Mouse (Mus musculus): ENCODE data around the gene Clcn6. TPM values are rescaled to one million over a fixed set of nuclear protein-coding genes. Genes with fewer than 3 reads are reported as not detected.

The Clcn6 gene
- polyA plus RNA-seq (2014; fragmentation: Nextera tagmentation; extraction: Ambion mirVana) = 4.0 and 6.0 TPM in 2 replicates

DNA sequence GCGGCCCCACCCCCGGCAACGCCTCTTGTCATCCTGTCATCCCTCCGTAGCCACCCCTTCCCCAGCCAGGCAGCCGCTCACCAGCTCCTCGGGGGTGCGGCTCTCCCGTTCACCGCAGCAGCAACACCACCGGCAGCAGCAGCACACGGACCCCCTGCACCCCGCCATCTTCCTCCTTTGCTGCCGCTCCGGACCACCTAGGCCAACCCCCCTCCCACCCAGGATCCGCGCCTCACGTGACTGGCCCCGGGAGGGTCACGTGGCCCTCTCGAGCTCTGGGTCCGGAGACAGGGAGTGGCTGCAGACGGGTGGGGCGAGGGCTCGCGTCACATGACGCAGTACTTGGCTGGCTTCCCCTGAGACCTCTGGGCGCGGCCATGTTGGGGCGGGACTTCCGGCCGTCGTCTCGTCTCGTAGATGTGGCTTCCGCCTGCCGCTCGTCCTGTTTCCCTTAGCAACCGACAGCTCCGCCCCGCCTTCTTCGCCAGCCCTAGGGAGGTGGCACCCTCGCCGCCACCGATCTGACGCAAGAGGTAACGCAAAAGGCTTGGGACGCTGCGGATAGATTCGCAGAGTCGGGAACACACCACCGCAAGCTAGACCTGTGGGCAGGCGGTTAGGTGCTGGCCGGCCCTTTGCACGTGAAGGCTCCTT is at the start of gene Clcn6, which contains the start of gene Mthfr:
TSS of gene Clcn6 (minus strand) at position 222 of the 654 bp plus-strand sequence.
TSS of gene Mthfr (plus strand) at position 478 of the 654 bp plus-strand sequence.
- Histone ChIP-seq H3K4me1 (ENCODE audit: control insufficient read depth, insufficient read depth, low read length) (peaks cover 31% of the 10 kb centered on the region), H3K27ac (ENCODE audit: low read depth, low read length) (peak within 1 kb of the TSS; percentile 85; the same call in 1 of the 2 replicates), H3K4me2 (replicated peaks; ENCODE audit: low read depth, low read length) (peak within 1 kb of the TSS; percentile 90), H3K9me3 (ENCODE audit: control insufficient read depth, low read length) (no peaks in the 10 kb centered on the region), H3K27me3 (ENCODE audit: control insufficient read depth, insufficient read depth, low read length) (no peaks in the 10 kb centered on the region), H3K9ac (ENCODE audit: low read depth, low read length) (peak within 1 kb of the TSS; percentile 72), H3K4me3 (ENCODE audit: low read length) (peak within 1 kb of the TSS; percentile 86), H3K36me3 (ENCODE audit: control insufficient read depth, insufficient read depth, low read length) (peaks cover 17% of the 10 kb centered on the region)
- WGBS = under 1% methylated on average over 51 of the region's 54 CpGs
- peak; percentile 96 for ATAC-seq (ENCODE audit: low FRiP score, low TSS enrichment)

DNA sequence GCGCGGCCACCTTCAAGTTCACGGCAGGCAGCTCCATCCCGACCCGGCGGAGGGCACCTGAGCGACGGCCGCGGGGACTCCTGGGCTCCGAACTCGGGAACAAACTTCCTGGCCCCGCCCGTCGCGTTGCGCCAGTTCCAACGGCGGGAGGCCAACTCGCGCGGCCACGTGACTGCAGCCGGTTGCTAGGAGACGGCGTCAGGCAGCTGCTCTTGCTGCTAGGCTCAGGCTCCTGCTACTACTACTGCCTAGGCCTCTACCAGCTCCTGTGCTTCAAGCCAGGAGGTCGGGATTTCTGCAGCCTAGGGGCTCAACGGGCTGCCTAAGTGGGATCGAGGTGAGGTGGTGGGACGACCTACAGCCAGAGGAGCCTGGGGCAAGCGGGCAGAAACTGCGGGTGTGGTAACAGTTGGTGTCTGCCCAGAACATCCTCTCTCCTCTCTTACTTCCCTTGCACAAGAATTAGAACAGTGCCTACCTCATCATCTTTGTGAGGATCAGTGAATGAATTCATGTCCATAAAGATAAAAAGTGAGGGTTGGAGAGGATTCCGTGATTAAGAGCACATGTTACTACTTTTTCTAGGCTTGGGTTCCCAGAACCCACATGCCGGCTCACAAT is 49.4 kb upstream of the Clcn6 start, which contains the start of gene Agtrap:
TSS of gene Agtrap (minus strand) at position 125 of the 621 bp plus-strand sequence.
- Histone ChIP-seq H3K27me3 (ENCODE audit: control insufficient read depth, insufficient read depth, low read length) (no peaks in the 10 kb centered on the region), H3K9me3 (ENCODE audit: control insufficient read depth, low read length) (no peaks in the 10 kb centered on the region), H3K4me3 (ENCODE audit: low read length) (peak within 1 kb of the TSS; percentile 82), H3K4me1 (ENCODE audit: control insufficient read depth, insufficient read depth, low read length) (peaks cover 29% of the 10 kb centered on the region), H3K4me2 (replicated peaks; ENCODE audit: low read depth, low read length) (peak within 1 kb of the TSS; percentile 81), H3K36me3 (ENCODE audit: control insufficient read depth, insufficient read depth, low read length) (no peaks in the 10 kb centered on the region), H3K27ac (ENCODE audit: low read depth, low read length) (peak within 1 kb of the TSS; percentile 3; the same call in 1 of the 2 replicates), H3K9ac (ENCODE audit: low read depth, low read length) (peak within 1 kb of the TSS; percentile 85)
- WGBS = 6% methylated on average over 34 of the region's 34 CpGs
- peak; percentile 89 for ATAC-seq (ENCODE audit: low FRiP score, low TSS enrichment)

- Histone ChIP-seq H3K4me3 (ENCODE audit: low read length) (peak overlapping the region; percentile 82), H3K36me3 (ENCODE audit: control insufficient read depth, insufficient read depth, low read length) (no peaks in the 10 kb centered on the region), H3K27me3 (ENCODE audit: control insufficient read depth, insufficient read depth, low read length) (no peaks in the 10 kb centered on the region), H3K4me2 (replicated peaks; ENCODE audit: low read depth, low read length) (peak overlapping the region; percentile 81), H3K27ac (ENCODE audit: low read depth, low read length) (peak overlapping the region; percentile 3; the same call in 1 of the 2 replicates), H3K9ac (ENCODE audit: low read depth, low read length) (peak overlapping the region; percentile 85), H3K9me3 (ENCODE audit: control insufficient read depth, low read length) (no peaks in the 10 kb centered on the region), H3K4me1 (ENCODE audit: control insufficient read depth, insufficient read depth, low read length) (peaks cover 31% of the 10 kb centered on the region)
- WGBS = 5% methylated on average over 28 of the region's 30 CpGs
- ATAC-seq (ENCODE audit: low FRiP score, low TSS enrichment) = peak; percentile 61
Observed at GRCm38 (mm10) chr4:148087091-148087906, 48.7 kb upstream of the Clcn6 start.

DNA sequence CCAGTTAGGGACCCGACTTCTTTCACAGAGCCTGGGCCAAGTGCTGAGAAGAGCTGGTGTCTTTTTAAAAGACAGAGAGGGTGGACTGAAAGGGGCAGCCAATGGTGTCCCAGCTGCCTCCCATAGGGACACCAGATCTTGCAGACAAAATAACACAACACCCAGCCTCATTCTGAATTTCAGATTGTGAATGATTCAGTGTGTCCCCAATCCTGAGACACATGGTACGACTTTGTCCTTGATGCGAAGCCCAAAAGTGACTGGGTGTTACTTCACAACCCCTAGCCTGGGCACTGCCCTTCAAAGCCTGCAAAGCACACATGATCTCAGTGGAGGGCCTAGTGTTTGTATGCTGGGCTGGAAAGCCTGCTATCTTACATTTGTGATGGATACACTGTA is 47.3 kb upstream of the Clcn6 start:
- no peak overlapping the region for H3K4me2 ChIP-seq (replicated peaks; ENCODE audit: low read depth, low read length)
- no peaks in the 10 kb centered on the region for H3K27me3 ChIP-seq (ENCODE audit: control insufficient read depth, insufficient read depth, low read length)
- peaks cover 5% of the 10 kb centered on the region for H3K36me3 ChIP-seq (ENCODE audit: control insufficient read depth, insufficient read depth, low read length)
- H3K4me3 ChIP-seq (ENCODE audit: low read length) = no peak overlapping the region
- no peak overlapping the region for H3K9ac ChIP-seq (ENCODE audit: low read depth, low read length)
- 74% methylated on average over 3 of the region's 3 CpGs for WGBS
- H3K27ac ChIP-seq (ENCODE audit: low read depth, low read length) = no peak overlapping the region
- H3K4me1 ChIP-seq (ENCODE audit: control insufficient read depth, insufficient read depth, low read length) = peaks cover 31% of the 10 kb centered on the region
- no peak for ATAC-seq (ENCODE audit: low FRiP score, low TSS enrichment)
- H3K9me3 ChIP-seq (ENCODE audit: control insufficient read depth, low read length) = no peaks in the 10 kb centered on the region

DNA sequence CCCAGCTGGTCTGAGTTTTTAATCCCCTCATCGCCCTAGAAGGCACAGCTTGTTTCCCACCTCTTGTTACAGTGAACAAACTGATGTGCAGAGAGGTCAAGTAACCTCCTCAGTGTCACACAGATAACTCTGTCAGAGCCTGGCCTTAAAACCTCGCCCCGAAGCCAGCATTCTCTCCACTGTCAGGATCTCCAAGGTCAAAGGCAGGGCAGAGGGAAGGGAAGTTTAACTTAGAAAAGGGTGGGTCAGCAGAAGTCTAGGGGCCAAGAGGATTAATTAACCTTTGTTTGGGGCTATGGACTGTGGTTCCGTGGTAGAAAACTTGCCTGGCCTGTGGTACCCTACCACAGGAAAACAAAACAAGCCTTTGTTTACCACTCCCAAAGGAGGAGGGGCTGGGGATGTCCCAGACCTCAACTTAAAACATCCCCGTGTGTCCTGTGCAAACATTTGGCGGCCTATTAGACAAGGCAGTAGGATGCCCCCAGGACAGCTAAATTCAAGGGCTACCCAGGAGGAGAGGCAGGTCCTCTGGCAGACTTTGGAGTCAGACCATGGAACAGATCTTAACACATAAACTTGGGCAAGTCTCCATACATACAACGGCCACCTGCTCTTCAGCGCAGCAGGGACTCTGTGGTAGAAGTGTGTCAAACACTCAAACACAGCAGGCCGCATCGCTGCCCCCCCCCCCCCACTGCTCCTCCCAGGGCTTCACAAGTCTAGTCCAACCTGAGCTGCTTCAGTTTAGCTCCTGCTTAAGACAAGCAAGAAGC is 46.7 kb upstream of the Clcn6 start:
- Histone ChIP-seq H3K27ac (ENCODE audit: low read depth, low read length) (no peak overlapping the region), H3K4me2 (replicated peaks; ENCODE audit: low read depth, low read length) (no peak overlapping the region), H3K9ac (ENCODE audit: low read depth, low read length) (no peak overlapping the region), H3K4me3 (ENCODE audit: low read length) (no peak overlapping the region), H3K36me3 (ENCODE audit: control insufficient read depth, insufficient read depth, low read length) (peaks cover 10% of the 10 kb centered on the region), H3K4me1 (ENCODE audit: control insufficient read depth, insufficient read depth, low read length) (peaks cover 31% of the 10 kb centered on the region), H3K9me3 (ENCODE audit: control insufficient read depth, low read length) (no peaks in the 10 kb centered on the region), H3K27me3 (ENCODE audit: control insufficient read depth, insufficient read depth, low read length) (no peaks in the 10 kb centered on the region)
- no peak for ATAC-seq (ENCODE audit: low FRiP score, low TSS enrichment)
- WGBS = 46% methylated on average over 8 of the region's 10 CpGs

GRCm38 (mm10) chr4:148084261-148084714 is 45.7 kb upstream of the Clcn6 start:
- Histone ChIP-seq H3K9me3 (ENCODE audit: control insufficient read depth, low read length) (no peaks in the 10 kb centered on the region), H3K4me1 (ENCODE audit: control insufficient read depth, insufficient read depth, low read length) (peaks cover 31% of the 10 kb centered on the region), H3K27me3 (ENCODE audit: control insufficient read depth, insufficient read depth, low read length) (no peaks in the 10 kb centered on the region), H3K9ac (ENCODE audit: low read depth, low read length) (no peak overlapping the region), H3K27ac (ENCODE audit: low read depth, low read length) (no peak overlapping the region), H3K4me3 (ENCODE audit: low read length) (no peak overlapping the region), H3K4me2 (replicated peaks; ENCODE audit: low read depth, low read length) (no peak overlapping the region), H3K36me3 (ENCODE audit: control insufficient read depth, insufficient read depth, low read length) (peaks cover 15% of the 10 kb centered on the region)
- 9% methylated on average over 7 of the region's 8 CpGs for WGBS
- peak; percentile 21 for ATAC-seq (ENCODE audit: low FRiP score, low TSS enrichment)

DNA sequence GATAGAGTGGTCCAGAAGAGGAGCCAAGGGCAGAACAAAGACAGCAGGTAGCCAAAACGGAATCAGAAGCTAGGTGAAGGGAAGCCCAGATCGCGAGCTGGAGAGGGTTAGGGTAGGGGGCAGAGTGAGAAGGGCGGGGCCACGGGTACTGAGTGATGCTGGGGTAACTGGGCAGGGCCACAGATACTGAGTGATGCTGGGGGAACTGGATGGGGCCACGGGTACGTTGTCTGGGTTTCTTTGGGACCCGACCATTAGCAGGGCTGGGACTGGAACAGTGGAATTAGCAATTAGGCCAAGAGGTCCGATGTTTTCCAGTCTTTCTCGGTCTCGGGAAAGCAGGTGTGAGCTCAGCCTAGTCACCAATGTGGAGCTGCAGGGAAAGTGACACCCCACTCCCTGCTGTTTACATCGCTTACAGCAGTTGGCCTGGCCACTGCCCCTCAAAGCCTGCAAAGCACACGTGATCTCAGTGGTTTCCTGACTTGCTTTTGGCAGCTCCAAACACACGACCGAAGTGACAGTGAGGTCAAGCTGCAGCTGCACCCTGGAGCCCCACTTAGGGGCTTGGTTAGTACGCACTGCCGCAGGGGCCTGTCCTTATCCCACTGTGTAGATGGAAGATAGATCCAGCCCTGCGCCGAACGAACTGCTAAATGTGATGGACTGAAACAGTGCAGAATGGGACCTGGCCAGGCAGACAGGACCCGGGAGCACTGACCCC is 44.7 kb upstream of the Clcn6 start:
- ATAC-seq (ENCODE audit: low FRiP score, low TSS enrichment) = no peak
- Histone ChIP-seq H3K9ac (ENCODE audit: low read depth, low read length) (no peak overlapping the region), H3K36me3 (ENCODE audit: control insufficient read depth, insufficient read depth, low read length) (peaks cover 15% of the 10 kb centered on the region), H3K27me3 (ENCODE audit: control insufficient read depth, insufficient read depth, low read length) (no peaks in the 10 kb centered on the region), H3K4me1 (ENCODE audit: control insufficient read depth, insufficient read depth, low read length) (peaks cover 31% of the 10 kb centered on the region), H3K27ac (ENCODE audit: low read depth, low read length) (no peak overlapping the region), H3K4me2 (replicated peaks; ENCODE audit: low read depth, low read length) (no peak overlapping the region), H3K9me3 (ENCODE audit: control insufficient read depth, low read length) (no peaks in the 10 kb centered on the region), H3K4me3 (ENCODE audit: low read length) (no peak overlapping the region)
- 54% methylated on average over 21 of the region's 21 CpGs for WGBS

Measured in kidney, embryonic 14.5 days (tissue).